Mouse (Mus musculus): ENCODE measurements around the gene Uspl1. TPM values are rescaled to one million over a fixed set of nuclear protein-coding genes. Genes with fewer than 3 reads are reported as not detected.

Gene Uspl1
- polyA plus RNA-seq, 1 experiment from 2014 or later = 41.1 TPM

DNA sequence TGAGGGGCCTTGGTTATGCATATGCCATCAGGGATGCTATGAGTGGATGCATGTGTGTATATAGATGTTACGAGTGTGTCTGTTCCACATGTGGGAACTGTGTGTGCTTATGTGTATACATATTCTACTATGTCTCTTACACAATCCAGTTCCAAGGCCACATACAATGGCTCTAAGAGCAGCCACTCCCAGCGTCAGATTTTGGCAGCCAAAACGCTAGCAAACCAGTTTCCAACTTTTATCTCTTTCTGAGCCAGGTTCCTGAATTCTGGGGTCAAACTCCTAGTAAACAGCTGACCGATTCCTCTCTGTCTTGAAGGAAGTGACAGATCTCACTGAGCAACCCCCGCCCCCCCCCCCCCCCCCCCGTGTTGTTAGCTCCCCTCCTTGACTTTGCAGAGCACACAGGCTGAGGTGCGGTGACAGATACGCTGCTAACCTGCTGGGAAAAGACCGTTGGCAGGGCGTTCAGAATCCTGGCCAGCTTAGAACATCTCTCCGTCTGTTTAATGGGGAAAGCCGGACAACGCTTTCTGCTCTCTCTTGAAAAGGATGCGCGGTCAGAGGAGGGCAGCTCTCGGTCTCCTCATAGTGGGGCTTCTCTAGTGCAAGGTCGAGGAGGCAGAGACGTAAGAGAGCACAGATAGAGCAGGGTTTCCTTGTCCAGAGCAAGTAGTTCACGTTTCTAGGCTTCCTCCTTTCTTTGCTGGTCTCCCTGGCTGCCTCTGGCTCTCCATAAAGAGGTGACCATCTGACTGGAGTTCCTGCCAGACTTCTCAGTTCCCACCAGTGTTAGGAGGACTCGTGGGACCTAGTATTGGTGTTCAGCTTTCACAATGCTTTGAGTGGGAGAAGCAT lies 63.1 kb downstream of the Uspl1 start:
- H3K27me3 ChIP-seq = no peaks in the 10 kb centered on the region
- no peaks in the 10 kb centered on the region for H3K36me3 ChIP-seq
- H3K4me2 ChIP-seq = no peak overlapping the region
- H3K4me1 ChIP-seq = peaks cover 12% of the 10 kb centered on the region; the same call in 1 of the 2 replicates
- 40% methylated on average over 19 of the region's 20 CpGs for WGBS
- no peak overlapping the region for H3K4me3 ChIP-seq
- H3K9me3 ChIP-seq = no peaks in the 10 kb centered on the region
- ATAC-seq (ENCODE audit: insufficient number of reproducible peaks, low FRiP score, low TSS enrichment, low read depth) = 0 out of 2 replicates have a peak, but pooled peaks have one; percentile 49
- H3K27ac ChIP-seq = no peak overlapping the region
- H3K9ac ChIP-seq = no peak overlapping the region

DNA sequence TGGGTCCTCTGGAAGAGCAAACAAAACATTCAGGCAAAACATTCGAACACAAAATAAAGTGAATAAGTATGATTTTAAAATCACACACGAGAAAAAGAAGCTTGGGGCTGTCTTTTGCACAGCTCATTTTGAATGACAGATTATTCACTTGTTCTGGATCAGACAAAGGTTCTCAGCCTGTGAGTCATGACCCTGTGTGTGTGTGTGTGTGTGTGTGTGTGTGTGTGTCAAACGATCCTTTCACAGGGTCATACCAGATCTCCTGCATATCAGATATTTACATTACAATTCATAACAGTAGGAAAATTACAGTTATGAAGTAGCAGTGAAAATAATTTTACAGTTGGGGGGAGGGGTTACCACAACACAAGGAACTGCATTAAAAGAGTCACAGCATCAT lies 68.2 kb downstream of the Uspl1 start:
- H3K27ac ChIP-seq = no peak overlapping the region
- no peak overlapping the region for H3K4me3 ChIP-seq
- no peak for ATAC-seq (ENCODE audit: insufficient number of reproducible peaks, low FRiP score, low TSS enrichment, low read depth)
- H3K9ac ChIP-seq = no peak overlapping the region
- 82% methylated on average over 3 of the region's 3 CpGs for WGBS
- H3K4me1 ChIP-seq = peaks cover 2% of the 10 kb centered on the region; the same call in 1 of the 2 replicates
- no peaks in the 10 kb centered on the region for H3K36me3 ChIP-seq
- H3K9me3 ChIP-seq = no peaks in the 10 kb centered on the region
- no peaks in the 10 kb centered on the region for H3K27me3 ChIP-seq
- H3K4me2 ChIP-seq = no peak overlapping the region

DNA sequence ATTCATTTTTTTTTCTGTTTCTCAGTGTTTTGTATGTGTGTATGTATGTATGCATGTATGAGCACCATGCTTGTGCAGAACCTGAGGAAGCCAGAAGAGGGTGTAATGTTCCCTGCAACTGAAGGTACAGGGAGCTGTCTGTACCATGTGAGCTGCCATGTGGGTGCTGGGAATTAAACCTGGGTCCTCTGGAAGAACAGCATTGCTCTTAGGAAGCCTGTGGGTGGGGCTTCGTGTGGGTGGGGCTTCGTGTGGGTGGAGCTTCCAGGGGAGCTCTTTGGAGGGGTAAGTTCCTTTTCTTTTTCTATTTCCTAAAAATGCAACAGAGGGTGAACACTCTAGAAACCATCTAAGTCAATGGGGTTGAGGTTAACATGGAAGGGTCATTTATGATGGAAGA lies 69.3 kb downstream of the Uspl1 start:
- WGBS = 74% methylated on average over 2 of the region's 2 CpGs
- Histone ChIP-seq H3K4me2 (no peak overlapping the region), H3K36me3 (no peaks in the 10 kb centered on the region), H3K4me1 (peaks cover 3% of the 10 kb centered on the region; the same call in 1 of the 2 replicates), H3K27me3 (no peaks in the 10 kb centered on the region), H3K9me3 (no peaks in the 10 kb centered on the region), H3K4me3 (no peak overlapping the region), H3K27ac (no peak overlapping the region), H3K9ac (no peak overlapping the region)
- no peak for ATAC-seq (ENCODE audit: insufficient number of reproducible peaks, low FRiP score, low TSS enrichment, low read depth)

DNA sequence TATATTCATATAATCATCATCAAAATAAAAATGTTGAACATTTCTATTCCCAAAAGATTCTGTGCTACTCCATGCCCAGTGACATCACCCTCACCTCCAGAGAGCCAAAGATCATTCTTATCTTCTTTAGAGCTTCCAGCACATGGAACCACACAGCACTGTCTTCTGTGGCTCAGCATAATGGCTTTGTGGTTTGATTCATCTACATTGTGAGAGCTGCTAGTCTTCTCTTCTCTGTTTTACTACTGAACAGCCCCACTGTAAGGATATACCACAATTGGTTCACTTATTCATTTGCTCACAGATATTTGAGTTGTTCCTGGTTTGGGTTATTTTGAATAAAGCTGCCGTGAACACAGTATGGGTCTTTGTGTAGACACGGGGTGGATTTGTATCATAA lies 71.4 kb downstream of the Uspl1 start:
- H3K4me1 ChIP-seq = peaks cover 13% of the 10 kb centered on the region
- ATAC-seq (ENCODE audit: insufficient number of reproducible peaks, low FRiP score, low TSS enrichment, low read depth) = no peak
- no peaks in the 10 kb centered on the region for H3K27me3 ChIP-seq
- no peaks in the 10 kb centered on the region for H3K9me3 ChIP-seq
- no peak overlapping the region for H3K4me2 ChIP-seq
- H3K9ac ChIP-seq = no peak overlapping the region
- H3K4me3 ChIP-seq = no peak overlapping the region
- H3K36me3 ChIP-seq = no peaks in the 10 kb centered on the region
- H3K27ac ChIP-seq = no peak overlapping the region
- WGBS = 67% methylated on average over 2 of the region's 2 CpGs

DNA sequence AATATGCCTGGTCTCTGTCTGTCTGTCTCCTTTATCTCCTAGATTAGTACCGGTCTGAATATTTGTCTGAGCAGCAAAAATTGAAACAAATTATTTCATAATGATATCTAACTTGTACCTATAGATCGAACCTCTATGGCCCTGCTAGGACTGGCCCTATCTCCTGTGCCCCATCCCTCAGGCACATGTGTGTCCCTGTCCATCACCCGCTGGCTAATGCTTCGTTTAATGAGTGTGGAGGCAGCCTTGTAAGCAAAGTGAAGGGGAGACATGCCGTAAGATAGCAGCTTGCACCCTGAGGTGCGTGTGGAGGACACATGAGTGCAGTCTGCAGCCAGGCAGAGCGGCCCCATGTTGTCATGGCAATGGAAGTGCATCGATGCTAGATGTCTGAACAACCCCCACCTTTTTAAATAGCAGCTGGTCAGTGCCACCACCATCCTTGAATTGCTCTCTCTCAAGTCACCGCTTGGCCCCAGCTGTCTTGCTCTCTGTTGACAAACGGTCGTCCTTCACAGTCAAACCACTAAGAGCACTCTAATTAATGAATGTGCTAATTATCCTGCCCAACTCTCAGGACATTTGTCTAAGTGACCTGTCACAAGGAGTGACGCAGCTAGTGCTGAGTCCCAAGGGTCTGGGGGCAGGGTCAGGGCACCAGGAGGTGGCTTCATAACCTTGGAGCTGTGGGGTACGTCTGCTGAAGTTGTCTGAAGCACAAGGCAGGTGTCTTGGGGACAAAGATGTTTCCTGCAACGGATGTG lies 73.5 kb downstream of the Uspl1 start:
- Histone ChIP-seq H3K27ac (no peak overlapping the region), H3K9ac (no peak overlapping the region), H3K4me2 (no peak overlapping the region), H3K4me1 (peaks cover 13% of the 10 kb centered on the region), H3K4me3 (no peak overlapping the region), H3K36me3 (no peaks in the 10 kb centered on the region), H3K27me3 (no peaks in the 10 kb centered on the region), H3K9me3 (no peaks in the 10 kb centered on the region)
- no peak for ATAC-seq (ENCODE audit: insufficient number of reproducible peaks, low FRiP score, low TSS enrichment, low read depth)
- 52% methylated on average over 14 of the region's 14 CpGs for WGBS

DNA sequence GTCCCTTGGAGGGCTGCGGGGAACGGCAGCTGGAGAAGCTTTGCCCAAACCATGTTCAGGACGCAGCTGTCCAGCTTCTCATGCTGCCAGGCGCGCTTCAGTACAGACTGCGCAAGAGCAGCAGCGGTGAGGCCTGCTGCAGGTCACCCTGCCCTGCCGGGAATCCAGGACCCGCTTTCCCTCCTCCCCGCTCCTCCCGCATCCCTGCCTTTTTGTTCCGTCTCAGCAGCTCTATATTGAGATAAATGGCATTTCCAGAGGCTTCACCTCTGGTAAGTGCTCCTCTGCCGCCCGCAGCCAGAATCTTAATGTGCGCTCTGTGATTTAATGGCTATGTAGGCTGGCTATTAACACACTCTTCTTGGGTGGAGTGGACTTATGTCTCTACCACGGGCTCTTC lies 74.9 kb downstream of the Uspl1 start:
- Histone ChIP-seq H3K9ac (no peak overlapping the region), H3K4me1 (peaks cover 13% of the 10 kb centered on the region), H3K4me2 (peak overlapping the region; percentile 22), H3K9me3 (no peaks in the 10 kb centered on the region), H3K36me3 (no peaks in the 10 kb centered on the region), H3K4me3 (no peak overlapping the region), H3K27ac (peak overlapping the region; percentile 60), H3K27me3 (no peaks in the 10 kb centered on the region)
- WGBS = 25% methylated on average over 16 of the region's 16 CpGs
- ATAC-seq (ENCODE audit: insufficient number of reproducible peaks, low FRiP score, low TSS enrichment, low read depth) = no peak

DNA sequence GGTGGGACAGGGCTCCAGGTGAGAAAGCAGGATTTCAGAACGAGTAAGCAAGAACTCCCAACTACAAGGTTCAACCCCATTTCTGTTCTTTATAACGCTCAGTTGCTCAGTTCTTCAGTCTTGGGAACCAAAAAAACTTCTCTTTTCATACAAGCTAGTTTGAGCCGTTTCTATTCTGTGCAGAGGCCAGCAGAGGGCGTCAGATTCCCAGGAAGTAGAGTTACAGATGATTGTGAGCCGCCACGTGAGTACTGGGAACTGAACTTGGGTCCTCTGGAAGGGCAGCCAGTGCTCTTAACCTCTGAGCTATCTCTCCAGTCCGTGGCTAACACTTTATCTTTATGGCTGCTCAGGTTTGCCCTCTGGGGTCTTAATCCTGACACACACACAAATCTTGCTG lies 77.3 kb downstream of the Uspl1 start:
- no peaks in the 10 kb centered on the region for H3K9me3 ChIP-seq
- no peak overlapping the region for H3K4me2 ChIP-seq
- WGBS = 73% methylated on average over 7 of the region's 7 CpGs
- no peak overlapping the region for H3K27ac ChIP-seq
- no peaks in the 10 kb centered on the region for H3K36me3 ChIP-seq
- no peak for ATAC-seq (ENCODE audit: insufficient number of reproducible peaks, low FRiP score, low TSS enrichment, low read depth)
- no peak overlapping the region for H3K9ac ChIP-seq
- no peak overlapping the region for H3K4me3 ChIP-seq
- no peaks in the 10 kb centered on the region for H3K27me3 ChIP-seq
- H3K4me1 ChIP-seq = peaks cover 13% of the 10 kb centered on the region

DNA sequence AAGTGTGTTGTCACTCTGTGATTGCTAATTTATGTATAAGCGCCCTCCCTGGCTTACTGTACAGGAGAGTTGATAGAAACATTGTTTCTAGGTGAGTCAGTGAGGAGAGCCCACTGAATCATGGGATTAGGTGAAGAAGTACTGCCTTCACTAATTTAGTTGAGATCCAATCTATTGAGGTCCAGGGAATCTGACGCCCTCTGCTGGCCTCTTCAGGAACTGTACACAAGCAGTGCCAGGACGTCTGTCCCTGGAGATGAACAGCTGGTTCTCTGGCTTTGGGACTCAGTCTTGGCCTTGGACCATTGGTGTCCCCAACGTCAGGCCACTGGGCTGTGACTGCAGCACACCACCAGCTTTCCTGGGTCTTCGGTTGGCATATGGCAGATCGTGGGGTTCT lies 77.7 kb downstream of the Uspl1 start:
- no peaks in the 10 kb centered on the region for H3K27me3 ChIP-seq
- no peak overlapping the region for H3K4me3 ChIP-seq
- no peaks in the 10 kb centered on the region for H3K36me3 ChIP-seq
- WGBS = 63% methylated on average over 6 of the region's 6 CpGs
- no peak overlapping the region for H3K9ac ChIP-seq
- no peak overlapping the region for H3K27ac ChIP-seq
- no peaks in the 10 kb centered on the region for H3K9me3 ChIP-seq
- H3K4me2 ChIP-seq = no peak overlapping the region
- ATAC-seq (ENCODE audit: insufficient number of reproducible peaks, low FRiP score, low TSS enrichment, low read depth) = 0 out of 2 replicates have a peak, but pooled peaks have one; percentile 32
- H3K4me1 ChIP-seq = peaks cover 13% of the 10 kb centered on the region

DNA sequence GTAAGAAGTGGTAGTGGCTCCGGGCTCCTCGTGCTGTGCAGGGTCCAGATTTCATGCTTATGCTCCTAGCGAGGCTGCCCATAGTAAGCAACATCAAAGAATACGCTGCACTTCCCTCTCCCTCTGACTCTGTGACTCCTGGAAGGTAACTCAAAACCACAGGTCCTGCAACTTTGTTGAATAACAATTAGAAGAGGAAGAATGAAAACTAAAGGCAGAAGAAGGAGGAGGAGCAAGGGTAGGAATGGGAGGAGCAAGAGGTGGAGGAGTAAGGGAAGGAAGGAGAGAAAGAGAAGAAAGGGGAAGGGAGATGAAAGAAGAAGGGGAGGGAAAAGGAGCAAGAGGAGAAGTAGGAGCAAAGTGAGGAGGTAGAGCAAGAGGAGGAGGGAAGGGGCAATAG lies 80.3 kb downstream of the Uspl1 start, which contains the start of gene Alox5ap:
Alox5ap (plus strand) TSS at position 363 of the 400 bp plus-strand sequence.
- H3K9me3 ChIP-seq = no peaks in the 10 kb centered on the region
- no peak within 1 kb of the TSS for H3K4me3 ChIP-seq
- no peaks in the 10 kb centered on the region for H3K36me3 ChIP-seq
- 40% methylated on average over 4 of the region's 4 CpGs for WGBS
- no peaks in the 10 kb centered on the region for H3K27me3 ChIP-seq
- no peak within 1 kb of the TSS for H3K4me2 ChIP-seq
- peaks cover 2% of the 10 kb centered on the region for H3K4me1 ChIP-seq
- H3K9ac ChIP-seq = no peak within 1 kb of the TSS
- no peak within 1 kb of the TSS for H3K27ac ChIP-seq
- no peak for ATAC-seq (ENCODE audit: insufficient number of reproducible peaks, low FRiP score, low TSS enrichment, low read depth)

DNA sequence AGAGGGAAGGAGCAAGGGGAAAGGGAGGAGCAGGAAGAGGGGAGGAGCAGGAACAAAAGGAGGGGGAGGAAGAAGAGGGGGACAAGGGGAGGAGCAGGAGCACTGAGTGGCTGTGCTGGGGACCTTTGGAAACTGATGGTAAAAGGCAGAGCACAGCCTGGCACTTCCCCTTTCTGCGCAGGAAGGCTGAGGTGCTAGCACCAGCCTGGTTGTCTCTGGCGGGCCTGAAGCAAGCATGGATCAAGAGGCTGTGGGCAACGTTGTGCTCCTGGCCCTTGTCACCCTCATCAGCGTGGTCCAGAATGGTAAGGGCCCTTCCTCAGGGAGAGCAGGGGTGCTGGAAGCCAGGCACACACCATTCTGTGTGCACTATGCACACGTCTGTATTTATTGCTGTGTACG lies 80.7 kb downstream of the Uspl1 start:
- Histone ChIP-seq H3K9me3 (no peaks in the 10 kb centered on the region), H3K4me2 (no peak overlapping the region), H3K27me3 (no peaks in the 10 kb centered on the region), H3K4me1 (no peaks in the 10 kb centered on the region), H3K4me3 (no peak overlapping the region), H3K27ac (no peak overlapping the region), H3K9ac (no peak overlapping the region), H3K36me3 (no peaks in the 10 kb centered on the region)
- WGBS = 56% methylated on average over 5 of the region's 6 CpGs
- ATAC-seq (ENCODE audit: insufficient number of reproducible peaks, low FRiP score, low TSS enrichment, low read depth) = peak; percentile 41; the same call in 1 of the 2 replicates

Data from limb, embryonic 15.5 days (tissue).